In the genomic region with DNA sequence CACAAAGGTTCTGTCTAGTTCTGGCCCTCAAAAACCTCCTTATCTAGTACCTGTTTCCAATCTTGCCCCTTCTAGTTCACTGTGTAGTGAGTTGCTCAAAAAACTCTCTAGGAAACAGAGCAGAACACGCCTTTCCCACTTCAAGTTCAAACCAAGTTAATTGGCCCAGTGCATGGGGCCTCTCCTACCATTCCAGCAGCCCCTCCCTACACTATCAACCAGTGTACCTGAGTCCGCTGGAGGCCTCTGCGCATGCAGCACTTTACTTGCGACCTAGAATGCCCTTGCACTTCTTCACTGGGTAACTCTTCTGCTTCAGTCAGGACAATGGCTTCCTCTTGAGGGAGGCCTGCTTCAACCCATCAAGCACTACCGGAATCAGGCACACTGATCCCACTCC, we compare ENCODE assay signal across 21 mouse cellular contexts.
"Had no signal": no experiment of that assay in that cellular context is flagged by ENCODE, and none has a peak within 500 bp of the region (broad histone marks: within the 10 kb centered on the region; RNA-seq: fewer than 3 reads in every experiment).

No protein-coding gene starts in this region.

- H3K4me3 ChIP-seq: heart, embryonic 10.5 days; heart, embryonic 12.5 days; hindbrain, embryonic 13.5 days; hindbrain, embryonic 15.5 days; kidney, embryonic 15.5 days; limb, embryonic 13.5 days; limb, embryonic 15.5 days had no signal

- ATAC-seq: forebrain, postnatal 0 days; hindbrain, postnatal 0 days had no signal

- H3K36me3 ChIP-seq: hindbrain, embryonic 13.5 days; hindbrain, embryonic 15.5 days had no signal

- H3K27me3 ChIP-seq: heart, embryonic 12.5 days; hindbrain, embryonic 13.5 days; hindbrain, embryonic 15.5 days; kidney, embryonic 15.5 days; limb, embryonic 13.5 days; limb, embryonic 15.5 days had no signal

- H3K9ac ChIP-seq: forebrain, postnatal 0 days; heart, embryonic 12.5 days; hindbrain, embryonic 13.5 days; hindbrain, embryonic 15.5 days; kidney, embryonic 15.5 days; limb, embryonic 13.5 days; limb, embryonic 15.5 days had no signal

- DNase-seq: forebrain, postnatal 0 days; gastrocnemius, postnatal 14 days; gastrocnemius, postnatal 36 days; heart, adult 18-20 months; heart, postnatal 10 days; kidney, adult 18-20 months; kidney, adult 8-10 months; kidney, postnatal 14 days; kidney, postnatal 36 days; layer of hippocampus, adult 9-11 months; layer of hippocampus, postnatal 36 days; left cerebral cortex, postnatal 4 days had no signal

- H3K4me2 ChIP-seq: heart, embryonic 12.5 days; hindbrain, embryonic 13.5 days; hindbrain, embryonic 15.5 days; kidney, embryonic 15.5 days; limb, embryonic 13.5 days; limb, embryonic 15.5 days had no signal

- H3K9me3 ChIP-seq: heart, embryonic 10.5 days; heart, embryonic 12.5 days; hindbrain, embryonic 13.5 days; hindbrain, embryonic 15.5 days; kidney, embryonic 15.5 days; limb, embryonic 13.5 days; limb, embryonic 15.5 days had no signal

- H3K4me1 ChIP-seq: heart, embryonic 10.5 days; heart, embryonic 12.5 days; hindbrain, embryonic 13.5 days; hindbrain, embryonic 15.5 days; kidney, embryonic 15.5 days; limb, embryonic 13.5 days; limb, embryonic 15.5 days had no signal

- H3K27ac ChIP-seq: heart, embryonic 10.5 days; hindbrain, embryonic 13.5 days; hindbrain, embryonic 15.5 days; hindbrain, postnatal 0 days; kidney, embryonic 15.5 days; kidney, postnatal 0 days; limb, embryonic 13.5 days; limb, embryonic 15.5 days had no signal
